Mouse (Mus musculus) thymus, adult 2 months (tissue): Measurements from ENCODE around the gene Slc6a17. TPM values are rescaled to one million over a fixed set of nuclear protein-coding genes. Genes with fewer than 3 reads are reported as not detected.

Experiments used
- DNase-seq: peaks from one replicate; pipeline ENCODE4 v3.0.0; 2021
- H3K27ac ChIP-seq: fragments of 200-500 bp; 2 replicates; pipeline ENCODE4 v1.5.1; 2012; ENCODE audit warnings: low read length, control low read depth; ENCODE audit not compliant: control insufficient read depth, insufficient read depth
- H3K27me3 ChIP-seq: fragments of 200-500 bp; 2 replicates; pipeline ENCODE4 v1.6.1; 2012; ENCODE audit warnings: mild to moderate bottlenecking, low read length, moderate library complexity, mixed read lengths; ENCODE audit not compliant: control insufficient read depth, insufficient read depth
- H3K36me3 ChIP-seq: fragments of 200-500 bp; 2 replicates; pipeline ENCODE4 v1.6.1; 2012; ENCODE audit warnings: mild to moderate bottlenecking, low read length, moderate library complexity; ENCODE audit not compliant: control insufficient read depth, insufficient read depth
- H3K4me1 ChIP-seq: fragments of 200-500 bp; replicated peaks from 2 replicates; pipeline ENCODE4 v1.6.1; 2012; ENCODE audit warnings: low read length; ENCODE audit not compliant: control insufficient read depth, insufficient read depth
- H3K4me3 ChIP-seq: fragments of 200-500 bp; 2 replicates; pipeline ENCODE4 v1.5.1; 2012; ENCODE audit warnings: mild to moderate bottlenecking, low read length, control low read depth, moderate library complexity; ENCODE audit not compliant: control insufficient read depth, insufficient read depth
- CTCF ChIP-seq: fragments of 200-500 bp; IDR thresholded peaks from 2 replicates; pipeline ENCODE4 v1.5.1; 2012; ENCODE audit warnings: mild to moderate bottlenecking, control low read depth, low read length, moderate library complexity, borderline replicate concordance; ENCODE audit not compliant: control insufficient read depth, poor library complexity, insufficient read depth; ENCODE audit errors: extremely low read depth
- POLR2A ChIP-seq: fragments of 200-500 bp; IDR thresholded peaks from 2 replicates; pipeline ENCODE4 v1.6.1; 2012; ENCODE audit warnings: mild to moderate bottlenecking, low read length, control low read depth, moderate library complexity; ENCODE audit not compliant: control insufficient read depth, poor library complexity, insufficient read depth; ENCODE audit errors: extremely low read depth
- WGBS: fragments of 180-500 bp; shearing (Covaris S2); methylation state at CpG from one replicate; pipeline ENCODE4 v1.1.7; 2018; 5-methylcytosine and 5-hydroxymethylcytosine counted together
- polyA plus RNA-seq: library from polyadenylated mRNA; depleted of rRNA; stranded (reverse); fragments of >200 nt; gene quantifications from 2 replicates; pipeline ENCODE4 v1.2.3, GENCODE M21; 2012

Slc6a17 gene
- polyA plus RNA-seq, 1 experiment: 0.53 TPM

DNA sequence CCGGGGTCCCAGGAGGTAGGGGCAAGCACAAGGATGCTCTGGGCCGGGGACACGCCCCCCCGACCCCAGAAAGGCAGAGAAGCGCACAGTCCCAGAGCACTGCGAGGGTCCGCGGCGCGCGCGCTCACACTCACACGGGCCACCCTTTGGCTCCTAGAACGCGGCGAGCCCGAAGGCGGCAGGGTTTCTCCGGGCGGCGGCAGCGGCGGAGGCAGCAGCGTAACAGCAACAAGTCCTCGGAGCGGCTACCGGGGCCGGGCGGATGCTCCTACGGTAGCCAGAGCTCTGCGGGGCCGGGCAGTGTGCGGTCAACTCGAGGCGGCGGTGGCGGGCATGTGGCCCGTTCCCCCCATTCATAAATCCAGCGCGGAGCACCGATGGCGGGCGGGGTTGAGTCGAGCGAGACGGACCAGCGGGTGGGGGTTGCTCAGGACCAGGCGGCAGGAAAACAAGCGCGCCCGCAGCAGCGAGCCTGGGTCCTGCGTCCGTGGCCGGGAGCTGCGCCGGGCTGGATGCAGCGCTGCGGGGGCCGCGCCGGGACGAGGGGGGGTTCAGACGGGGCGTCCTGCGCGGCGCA lies 58.5 kb downstream of the Slc6a17 start, which contains the start of gene Kcnc4:
Gene Kcnc4 (minus strand): TSS at position 357 of the 577 bp plus-strand sequence.
- H3K4me3 ChIP-seq: no peak within 1 kb of the TSS
- peaks cover 11% of the 10 kb centered on the region; the same call in 1 of the 2 replicates for H3K27me3 ChIP-seq
- DNase-seq: no peak
- TF ChIP-seq POLR2A (no peak), CTCF (no peak)
- no peaks in the 10 kb centered on the region for H3K4me1 ChIP-seq
- no peaks in the 10 kb centered on the region for H3K36me3 ChIP-seq
- no peak within 1 kb of the TSS for H3K27ac ChIP-seq
- WGBS: 2% methylated on average over 62 of the region's 68 CpGs

GRCm38 (mm10) chr3:107458528-107459195 lies 59.2 kb downstream of the Slc6a17 start:
- H3K4me3 ChIP-seq: no peak overlapping the region
- H3K36me3 ChIP-seq: no peaks in the 10 kb centered on the region
- WGBS: 1% methylated on average over 49 of the region's 51 CpGs
- H3K27ac ChIP-seq: no peak overlapping the region
- DNase-seq: peak; percentile 12
- H3K27me3 ChIP-seq: peaks cover 11% of the 10 kb centered on the region; the same call in 1 of the 2 replicates
- H3K4me1 ChIP-seq: no peaks in the 10 kb centered on the region
- TF ChIP-seq POLR2A (no peak), CTCF (no peak)

DNA sequence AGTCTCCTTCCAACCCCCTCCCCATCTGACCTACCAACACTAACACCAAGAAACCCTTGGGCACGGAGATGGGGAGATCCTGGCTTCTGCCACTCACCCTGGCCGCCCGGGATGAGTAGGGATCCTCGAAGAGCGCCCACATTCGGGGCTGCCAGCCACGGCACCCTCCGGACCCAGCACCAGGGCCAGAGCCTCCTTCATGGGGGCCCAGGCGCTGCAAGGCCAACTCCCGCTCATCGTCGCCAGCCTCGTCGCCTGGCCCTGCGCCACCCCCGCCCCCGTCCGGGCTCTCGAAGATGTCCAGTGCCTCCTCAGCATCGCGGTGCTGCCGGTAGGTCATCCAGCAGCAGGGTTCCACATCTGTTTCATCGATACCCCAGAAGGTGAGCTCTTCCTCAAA lies 59.7 kb downstream of the Slc6a17 start:
- peaks cover 11% of the 10 kb centered on the region; the same call in 1 of the 2 replicates for H3K27me3 ChIP-seq
- TF ChIP-seq POLR2A: no peak
- TF ChIP-seq CTCF: no peak
- no peak for DNase-seq
- H3K4me1 ChIP-seq: no peaks in the 10 kb centered on the region
- H3K4me3 ChIP-seq: no peak overlapping the region
- WGBS: 12% methylated on average over 21 of the region's 23 CpGs
- no peaks in the 10 kb centered on the region for H3K36me3 ChIP-seq
- H3K27ac ChIP-seq: no peak overlapping the region

GRCm38 (mm10) chr3:107454280-107454679 lies 63.5 kb downstream of the Slc6a17 start:
- Histone ChIP-seq H3K27ac (no peak overlapping the region), H3K4me1 (no peaks in the 10 kb centered on the region), H3K36me3 (no peaks in the 10 kb centered on the region), H3K27me3 (peaks cover 9% of the 10 kb centered on the region; the same call in 1 of the 2 replicates), H3K4me3 (no peak overlapping the region)
- 85% methylated on average over 4 of the region's 4 CpGs for WGBS
- DNase-seq: no peak
- TF ChIP-seq POLR2A (no peak), CTCF (no peak)

DNA sequence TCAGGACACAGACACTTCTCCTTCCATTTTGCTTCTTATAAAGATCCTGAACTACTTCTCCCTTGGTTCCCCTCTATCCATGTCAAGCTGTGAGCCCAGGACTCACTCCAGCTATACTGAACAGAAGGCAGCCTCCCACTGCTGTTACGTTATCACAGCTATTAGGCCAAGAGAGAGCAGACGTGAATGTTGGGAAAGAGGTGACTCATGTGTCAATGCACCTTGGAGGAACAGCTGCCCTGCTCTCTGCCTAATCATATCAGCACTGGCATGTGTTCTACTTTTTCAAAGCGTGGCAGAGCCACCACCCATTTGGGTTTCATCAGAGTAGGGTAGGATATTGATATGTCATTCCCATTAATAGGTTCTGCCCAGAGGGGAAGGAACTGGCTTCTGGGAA lies 71.0 kb downstream of the Slc6a17 start:
- WGBS: 85% methylated on average over 3 of the region's 3 CpGs
- Histone ChIP-seq H3K4me3 (no peak overlapping the region), H3K4me1 (no peaks in the 10 kb centered on the region), H3K27ac (no peak overlapping the region), H3K36me3 (no peaks in the 10 kb centered on the region), H3K27me3 (no peaks in the 10 kb centered on the region)
- no peak for DNase-seq
- no peak for TF ChIP-seq CTCF
- TF ChIP-seq POLR2A: no peak

DNA sequence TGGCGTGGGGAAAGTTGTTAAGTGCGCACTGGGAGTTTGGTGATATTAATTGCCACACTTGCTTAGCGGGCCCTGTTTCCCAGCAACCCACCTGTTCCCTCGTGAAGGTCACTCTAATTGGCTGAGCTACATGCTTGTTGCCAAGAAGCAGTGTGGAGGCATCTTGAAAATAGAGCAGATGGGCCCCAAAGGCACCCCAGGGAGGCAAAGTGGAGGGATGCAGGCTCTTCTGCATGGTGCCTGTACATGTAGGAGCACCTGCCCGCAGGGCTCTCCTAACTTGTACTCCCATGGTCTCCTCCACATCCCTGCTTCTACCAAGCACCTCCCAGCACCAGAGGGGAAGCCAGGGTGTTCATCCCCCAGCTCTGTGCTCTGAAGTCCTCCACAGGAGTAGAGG lies 74.0 kb downstream of the Slc6a17 start:
- Histone ChIP-seq H3K27ac (no peak overlapping the region), H3K27me3 (no peaks in the 10 kb centered on the region), H3K36me3 (no peaks in the 10 kb centered on the region), H3K4me3 (no peak overlapping the region), H3K4me1 (no peaks in the 10 kb centered on the region)
- no peak for DNase-seq
- TF ChIP-seq CTCF (no peak), POLR2A (no peak)
- WGBS: 88% methylated on average over 5 of the region's 5 CpGs

DNA sequence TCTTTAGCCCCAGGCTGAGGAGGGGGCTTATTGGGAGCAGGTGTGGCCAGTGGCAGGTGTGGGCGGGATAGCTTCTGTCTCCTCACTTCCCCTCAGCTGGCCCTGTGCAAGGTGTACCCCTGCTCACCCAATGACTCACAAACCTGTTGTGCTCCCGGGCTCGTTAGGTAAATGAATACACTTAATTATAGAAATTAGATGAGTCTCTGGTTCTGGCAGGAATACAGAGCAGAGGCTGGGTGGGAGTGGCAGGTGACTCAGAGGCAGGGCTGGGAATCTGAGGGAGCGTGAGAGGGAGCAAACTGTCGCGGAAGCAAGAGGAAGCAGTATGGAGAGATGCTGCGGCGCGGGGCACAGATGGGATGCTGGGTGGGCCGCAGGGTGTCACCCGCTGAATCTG lies 75.6 kb downstream of the Slc6a17 start:
- TF ChIP-seq POLR2A (no peak), CTCF (no peak)
- 90% methylated on average over 11 of the region's 11 CpGs for WGBS
- no peak overlapping the region for H3K4me3 ChIP-seq
- no peak for DNase-seq
- H3K27ac ChIP-seq: no peak overlapping the region
- H3K36me3 ChIP-seq: no peaks in the 10 kb centered on the region
- H3K4me1 ChIP-seq: no peaks in the 10 kb centered on the region
- H3K27me3 ChIP-seq: no peaks in the 10 kb centered on the region
